Mouse (Mus musculus): Measurements from ENCODE around the gene Mmp23. TPM values are rescaled to one million over a fixed set of nuclear protein-coding genes. Genes with fewer than 3 reads are reported as not detected.
A peak's percentile ranks its signal among the peaks of the same experiment; 100 is the strongest.
"Not testable (repeated sequence)": the region's sequence is repeated elsewhere in the genome, so short reads cannot be mapped to it uniquely, and the experiment has no call there.

The Mmp23 gene
- total RNA-seq, 2 experiments from 2014 or later, result 24.9 to 25.9 TPM

GRCm38 (mm10) chr4:155656214-155656751 is 3.1 kb upstream of the Mmp23 start:
- intact Hi-C loops (cut with DNase I), result no loop called here
- no peak for DNase-seq

GRCm38 (mm10) chr4:155654456-155655298 is 1.5 kb upstream of the Mmp23 start:
- peak; percentile 68 to 72 for DNase-seq
- intact Hi-C loops (cut with DNase I), result no loop called here

- intact Hi-C loops (cut with DNase I), result no loop called here
- DNase-seq, result no peak
Measured at GRCm38 (mm10) chr4:155654183-155654455, 935 bp upstream of the Mmp23 start.

GRCm38 (mm10) chr4:155653451-155654182 is 433 bp upstream of the Mmp23 start:
- peak; percentile 47 to 64 for DNase-seq
- intact Hi-C loops (cut with DNase I), result no loop called here

- DNase-seq, result peak in 1 of 2 experiments; percentile 38
- intact Hi-C loops (cut with DNase I), result no loop called here
Measured at GRCm38 (mm10) chr4:155652283-155653085, 700 bp downstream of the Mmp23 start.

GRCm38 (mm10) chr4:155651553-155652269 is 1.5 kb downstream of the Mmp23 start:
- intact Hi-C loops (cut with DNase I), result no loop called here
- peak; percentile 70 to 76 for DNase-seq

GRCm38 (mm10) chr4:155649355-155649754 is 3.8 kb downstream of the Mmp23 start:
- intact Hi-C loops (cut with DNase I), result no loop called here
- DNase-seq, result no peak

- DNase-seq, result no peak
- intact Hi-C loops (cut with DNase I), result no loop called here
Measured at GRCm38 (mm10) chr4:155645721-155646120, 7.5 kb downstream of the Mmp23 start.

- DNase-seq; intact Hi-C loops (cut with DNase I): not testable (repeated sequence)
Measured at GRCm38 (mm10) chr4:155645308-155645707, 7.9 kb downstream of the Mmp23 start, which contains the start of gene Gm10563. Gene Gm10563 (minus strand): TSS chr4:155645408.

- no peak for DNase-seq
- intact Hi-C loops (cut with DNase I), result no loop called here
Measured at GRCm38 (mm10) chr4:155643531-155643930, 9.7 kb downstream of the Mmp23 start.

GRCm38 (mm10) chr4:155635766-155636499 is 17.3 kb downstream of the Mmp23 start:
- DNase-seq, result no peak
- intact Hi-C loops (cut with DNase I), result no loop called here

- DNase-seq, result no peak
- intact Hi-C loops (cut with DNase I), result no loop called here
Measured at GRCm38 (mm10) chr4:155630267-155630666, 22.9 kb downstream of the Mmp23 start.

- DNase-seq, result peak; percentile 98
- intact Hi-C loops (cut with DNase I), result loop anchor here (5.0 kb wide), 1 partner anchor 83 kb away; no protein-coding TSS in a partner anchor
Measured at GRCm38 (mm10) chr4:155624338-155625291, 28.6 kb downstream of the Mmp23 start, which contains the start of gene Cdk11b. Gene Cdk11b (plus strand): TSS chr4:155624854.

- DNase-seq, result no peak
Measured at GRCm38 (mm10) chr4:155618321-155618720, 34.9 kb downstream of the Mmp23 start.

GRCm38 (mm10) chr4:155613264-155613663 is 39.9 kb downstream of the Mmp23 start:
- no peak for DNase-seq
- intact Hi-C loops (cut with DNase I), result no loop called here

More at GRCm38 (mm10) chr4:155618321-155618720, 34.9 kb downstream of the Mmp23 start:
- intact Hi-C loops (cut with DNase I), result no loop called here

- intact Hi-C loops (cut with DNase I), result no loop called here
- DNase-seq, result no peak
Measured at GRCm38 (mm10) chr4:155611860-155612259, 41.3 kb downstream of the Mmp23 start.

GRCm38 (mm10) chr4:155606825-155607224 is 46.4 kb downstream of the Mmp23 start:
- intact Hi-C loops (cut with DNase I), result no loop called here

GRCm38 (mm10) chr4:155605132-155605531 is 48.1 kb downstream of the Mmp23 start:
- DNase-seq, result no peak
- intact Hi-C loops (cut with DNase I), result no loop called here

More at GRCm38 (mm10) chr4:155606825-155607224, 46.4 kb downstream of the Mmp23 start:
- no peak for DNase-seq
